Mouse (Mus musculus): Measurements from ENCODE around the gene Vdr. TPM values are rescaled to one million over a fixed set of nuclear protein-coding genes. Genes with fewer than 3 reads are reported as not detected.

Gene Vdr
- total RNA-seq, 2 experiments from 2014 or later = 0.40 to 2.8 TPM

DNA sequence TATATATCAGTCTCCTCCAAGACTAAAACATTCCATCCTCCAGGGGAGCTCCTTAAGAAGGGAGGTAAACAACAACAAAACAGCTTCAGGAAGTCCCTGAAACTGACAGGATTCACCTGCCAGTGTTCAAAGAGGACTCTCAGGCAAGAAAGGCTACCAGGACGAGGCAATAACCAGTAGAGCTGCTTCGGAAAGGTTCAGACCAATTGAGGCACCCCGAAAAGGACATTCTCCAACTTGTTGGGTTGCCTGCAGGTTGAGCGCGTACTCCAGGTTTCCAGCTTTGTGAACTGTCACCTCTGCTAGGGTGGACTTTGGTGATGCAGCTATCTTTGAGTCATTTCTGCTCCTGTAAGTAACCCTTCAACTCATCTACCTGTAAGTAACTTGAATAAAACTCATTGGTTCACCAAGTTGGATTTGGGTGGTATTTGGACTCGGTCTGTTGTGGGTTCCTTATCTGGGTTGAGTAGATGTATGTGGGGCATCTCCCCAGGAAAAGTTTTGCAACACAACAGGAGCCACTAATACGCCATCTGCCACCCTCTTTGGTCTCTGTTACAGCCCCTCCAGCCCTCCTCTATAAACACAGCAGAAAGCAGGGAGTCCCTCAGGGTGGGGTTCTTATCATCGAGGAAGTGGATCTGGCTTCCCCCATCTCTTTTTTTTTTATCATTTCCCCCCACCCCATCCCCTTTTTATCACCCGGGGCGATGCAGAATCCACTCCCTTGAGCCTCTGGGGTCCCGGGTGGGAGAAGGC is 64.1 kb downstream of the Vdr start:
- DNase-seq = no peak

DNA sequence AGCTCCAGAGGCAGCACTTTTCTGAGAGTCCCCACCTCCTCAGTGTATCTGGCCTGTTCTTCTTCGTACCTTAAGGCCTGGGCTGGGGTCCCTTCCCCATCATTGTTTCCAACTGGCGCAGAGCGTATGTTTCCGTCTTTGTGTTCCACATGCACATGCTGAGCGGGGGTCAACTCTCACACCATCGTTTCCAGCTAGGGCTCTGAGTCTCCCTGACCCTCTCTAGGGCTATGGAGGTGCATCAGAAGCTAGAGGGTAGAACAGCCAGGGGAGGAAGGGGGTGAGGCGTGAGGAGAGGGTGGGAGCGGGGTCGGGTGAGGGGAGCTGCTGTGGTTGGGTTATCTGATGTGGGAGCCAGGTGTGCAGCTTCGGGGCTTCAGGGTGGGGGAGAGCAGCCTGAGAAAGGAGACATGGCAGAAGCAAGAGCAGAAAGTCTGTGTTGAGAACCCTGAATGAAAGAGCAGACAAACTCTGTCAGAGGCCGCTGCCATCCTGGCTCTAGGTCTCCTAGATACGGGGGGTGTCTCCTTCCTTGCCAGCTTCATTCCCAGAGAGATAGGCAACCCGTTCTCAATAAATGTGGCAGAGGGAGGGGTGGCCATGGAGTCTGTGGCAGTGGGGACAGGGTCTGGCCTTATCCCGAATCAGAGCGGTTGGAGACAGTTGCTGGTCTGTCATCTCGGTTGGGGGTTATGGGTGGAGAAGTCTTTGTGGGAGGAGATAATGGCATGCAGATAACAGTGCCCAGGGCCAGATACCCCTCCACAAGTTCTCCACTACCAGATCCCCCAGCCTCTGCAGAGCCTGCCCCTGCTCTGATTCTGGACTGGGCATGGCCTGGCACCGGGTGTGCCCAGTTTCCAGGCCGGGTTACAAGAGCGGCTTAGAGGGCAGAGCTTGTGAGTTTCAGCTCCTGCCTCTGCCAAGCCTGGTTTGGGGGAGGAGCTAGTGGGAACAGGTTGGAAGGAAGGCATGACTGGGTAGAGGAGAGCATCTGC is 66.1 kb downstream of the Vdr start, which contains the start of gene Hdac7:
Gene Hdac7 (minus strand): TSS at position 466 of the 998 bp plus-strand sequence.
- no peak for DNase-seq

GRCm38 (mm10) chr15:97843247-97843651 is 67.2 kb downstream of the Vdr start:
- DNase-seq = no peak

GRCm38 (mm10) chr15:97842058-97842457 is 68.4 kb downstream of the Vdr start:
- DNase-seq = no peak

DNA sequence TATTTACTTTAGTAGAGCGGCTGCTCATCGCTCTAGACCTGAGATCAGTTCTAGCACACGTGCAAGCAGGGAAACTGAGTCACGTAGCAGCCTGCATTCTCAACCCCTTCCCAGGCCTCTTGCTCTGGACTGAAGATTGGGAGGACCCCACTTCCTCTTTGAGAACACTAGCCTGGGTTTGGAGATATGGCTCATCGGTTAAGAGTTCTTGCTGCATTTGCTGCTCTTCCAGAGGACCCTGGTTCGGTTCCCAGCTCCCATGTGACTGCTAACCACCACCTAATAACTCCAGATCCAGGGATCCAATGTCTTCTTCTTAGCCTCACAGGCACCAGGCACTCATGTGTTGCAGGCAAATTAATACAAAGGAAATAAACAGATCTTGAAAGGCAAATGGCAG is 69.0 kb downstream of the Vdr start:
- DNase-seq = no peak

- no peak for DNase-seq
Observed at GRCm38 (mm10) chr15:97840781-97841180, 69.6 kb downstream of the Vdr start.

GRCm38 (mm10) chr15:97839991-97840455 is 70.4 kb downstream of the Vdr start:
- peak; percentile 54 for DNase-seq

DNA sequence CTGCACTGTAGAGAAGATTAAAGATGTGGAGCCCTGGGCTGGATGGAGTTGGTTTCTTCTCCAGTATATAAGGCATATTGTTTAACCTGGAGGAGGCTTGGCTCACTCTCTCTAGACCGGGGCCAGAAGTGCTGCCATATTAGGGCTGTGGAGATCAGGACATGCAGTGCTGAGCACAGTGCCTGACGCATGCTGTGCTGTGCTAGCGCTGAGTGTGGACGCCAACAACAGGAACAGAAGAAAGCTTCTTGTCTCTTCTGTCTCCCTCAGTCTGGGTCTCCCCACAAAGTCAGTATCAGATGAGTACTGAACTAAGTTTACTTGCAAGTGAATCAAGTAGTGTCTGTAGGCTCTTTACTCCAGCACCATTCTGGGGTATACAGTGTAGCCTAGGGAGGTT is 71.0 kb downstream of the Vdr start:
- no peak for DNase-seq

GRCm38 (mm10) chr15:97839012-97839411 is 71.4 kb downstream of the Vdr start:
- no peak for DNase-seq

GRCm38 (mm10) chr15:97838395-97838794 is 72.0 kb downstream of the Vdr start:
- no peak for DNase-seq

- no peak for DNase-seq
Observed at GRCm38 (mm10) chr15:97837491-97838061, 72.9 kb downstream of the Vdr start.

GRCm38 (mm10) chr15:97836894-97837247 is 73.6 kb downstream of the Vdr start:
- no peak for DNase-seq

DNA sequence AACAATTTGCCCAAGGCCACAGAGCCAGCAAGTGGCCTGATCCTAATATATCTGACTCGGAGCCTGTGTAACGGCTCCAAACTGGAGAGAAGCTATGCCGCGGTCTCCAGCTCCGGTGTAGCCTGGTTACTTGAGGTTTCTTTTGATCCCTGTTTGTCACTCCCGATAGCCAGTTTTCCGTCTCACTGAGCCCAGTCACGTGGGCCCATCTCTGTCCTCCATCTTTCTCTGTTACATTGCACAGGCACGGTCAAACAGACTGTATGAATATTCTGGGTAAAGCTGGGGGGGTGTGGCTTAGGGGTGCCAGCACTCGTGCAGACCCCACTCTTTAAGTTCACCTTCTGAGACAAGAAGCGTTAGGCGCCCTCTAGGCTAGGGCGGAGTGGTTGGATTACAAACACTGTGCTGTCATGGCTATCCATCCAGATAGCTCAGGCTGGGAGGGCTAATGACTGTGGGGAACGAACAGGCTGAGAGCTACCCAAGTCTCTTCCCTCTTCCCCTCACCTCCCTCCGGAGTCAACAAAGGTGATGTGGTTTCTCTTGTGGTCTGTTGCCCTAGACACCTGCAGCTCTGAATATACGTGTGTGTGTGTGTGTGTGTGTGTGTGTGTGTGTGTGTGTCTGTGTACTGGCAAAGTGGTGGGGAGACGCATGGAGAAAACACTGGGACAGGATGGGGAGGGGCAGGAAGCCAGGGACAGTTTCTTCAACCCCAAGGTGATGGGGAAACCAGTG is 74.1 kb downstream of the Vdr start:
- no peak for DNase-seq

DNA sequence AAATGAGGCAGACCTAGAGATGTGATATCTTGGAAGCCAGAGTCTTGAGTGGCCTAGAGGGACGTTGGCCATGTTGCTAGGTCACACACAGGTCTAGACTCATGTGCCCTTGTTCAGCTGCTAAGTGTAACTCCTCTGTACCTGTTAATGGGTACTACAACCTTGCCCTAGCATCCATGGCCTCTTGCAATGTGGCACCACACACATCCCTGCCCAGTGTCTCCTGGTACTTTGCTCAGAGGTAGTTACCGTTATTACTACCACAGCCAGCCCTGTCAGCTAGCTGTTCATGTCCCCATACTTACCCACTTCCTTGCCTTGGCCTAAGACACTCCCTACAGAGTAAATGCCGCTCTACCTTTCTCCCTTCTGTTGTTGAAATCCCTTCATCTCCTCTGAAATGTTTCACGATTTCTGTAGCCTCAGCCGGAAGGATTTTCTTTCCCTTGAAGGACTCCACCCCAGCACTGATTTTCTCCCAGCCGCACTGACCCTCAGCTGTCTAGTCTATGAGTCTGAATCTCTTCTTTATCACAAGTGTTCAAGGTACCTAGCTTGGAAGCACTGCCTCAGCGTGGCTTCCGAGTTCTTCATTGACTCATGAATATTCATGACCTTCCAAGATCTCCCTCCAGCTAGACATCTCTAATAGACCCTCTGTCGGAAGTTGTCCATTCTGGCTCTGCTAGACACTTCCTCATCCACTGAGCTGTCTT is 77.5 kb downstream of the Vdr start:
- DNase-seq = no peak

DNA sequence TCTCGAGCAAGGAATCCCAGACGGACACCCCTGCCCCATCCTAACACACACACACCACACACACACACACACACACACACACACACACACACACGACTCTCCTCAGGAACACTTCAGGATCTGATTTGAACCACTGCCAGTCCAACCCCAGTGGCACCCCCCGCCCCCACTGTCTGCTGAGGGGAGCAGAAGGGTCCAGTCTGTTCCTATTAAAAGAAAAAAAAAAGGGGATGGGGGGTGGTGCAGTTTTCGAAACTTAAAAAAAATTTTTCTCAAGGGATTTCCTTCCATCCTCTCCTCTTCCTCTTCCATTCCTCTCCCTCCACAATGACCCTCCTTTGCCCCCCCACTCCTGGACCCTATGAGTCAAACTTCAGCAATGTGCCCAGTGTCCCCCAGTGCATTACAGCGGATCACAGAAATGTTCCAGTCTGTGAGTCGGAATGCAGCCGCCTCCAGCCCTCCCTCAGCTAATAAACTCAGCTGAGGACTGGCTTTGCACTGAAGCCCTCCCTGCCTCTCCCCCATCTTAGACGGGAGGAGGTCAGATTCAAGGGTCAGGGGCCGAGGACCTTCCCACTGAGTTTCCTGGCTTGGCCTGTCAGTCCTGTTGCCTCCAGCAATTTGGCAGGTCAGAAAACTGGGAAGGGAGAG is 78.3 kb downstream of the Vdr start:
- no peak for DNase-seq

DNA sequence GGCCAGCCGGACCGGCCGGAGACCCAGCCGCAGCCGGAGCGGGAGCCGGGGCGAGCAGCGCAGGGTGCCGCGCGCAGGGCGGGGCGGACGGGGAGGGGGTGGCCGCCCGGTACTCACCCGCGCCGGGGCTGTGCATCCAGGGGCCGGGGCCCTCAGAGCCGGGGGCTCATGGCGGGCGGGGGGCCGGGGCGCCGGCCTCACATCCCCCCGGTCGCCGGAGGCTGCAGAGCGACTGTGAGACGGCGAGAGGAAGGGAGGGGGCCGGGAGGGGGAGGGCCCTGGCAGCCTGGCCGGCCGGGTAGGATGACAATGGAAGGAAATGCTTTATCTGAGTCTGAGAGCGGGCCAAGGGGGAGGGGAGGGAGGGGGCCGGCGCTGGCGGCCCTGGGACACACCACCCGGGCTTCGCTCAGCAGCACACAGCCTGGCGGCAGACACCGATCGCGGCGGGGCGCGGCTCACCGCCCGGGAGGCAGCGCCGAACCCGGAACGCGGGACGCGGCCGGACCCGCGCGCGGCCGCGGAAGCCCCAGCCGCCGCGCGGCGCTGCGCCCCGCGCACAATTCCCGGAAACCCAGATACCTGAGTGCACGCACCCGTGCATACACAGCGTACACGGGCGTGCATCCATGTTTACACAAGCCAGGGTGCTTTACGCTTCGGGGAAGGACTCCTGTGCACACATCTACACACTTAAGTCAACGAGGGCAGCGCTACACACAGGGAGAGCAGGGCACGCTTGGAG is 79.0 kb downstream of the Vdr start:
- DNase-seq = peak; percentile 67

DNA sequence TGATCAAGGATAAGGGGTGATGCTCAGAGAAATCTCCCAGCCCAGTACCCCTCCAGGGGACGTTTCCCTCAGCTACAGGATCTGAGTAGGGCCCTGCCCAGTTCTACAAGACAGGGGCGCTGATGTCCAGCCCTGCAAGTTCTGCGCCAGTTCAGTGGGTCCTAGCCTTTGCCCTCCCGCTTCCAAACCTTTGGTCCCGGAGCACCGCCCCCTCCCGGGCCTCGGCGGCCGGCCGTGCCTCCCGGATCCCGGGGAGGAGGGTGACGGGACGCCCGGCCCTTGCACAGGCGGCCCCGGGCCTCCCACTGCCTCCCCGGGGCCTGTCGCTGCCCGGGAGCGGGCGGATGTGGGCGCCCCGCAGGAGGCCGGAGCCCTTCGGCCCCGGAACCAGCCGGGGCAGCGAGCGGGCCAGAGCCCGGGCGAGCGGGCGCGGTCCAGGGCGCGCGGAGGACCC is 79.6 kb downstream of the Vdr start:
- peak; percentile 60 for DNase-seq

GRCm38 (mm10) chr15:97830253-97830787 is 80.1 kb downstream of the Vdr start:
- no peak for DNase-seq

DNA sequence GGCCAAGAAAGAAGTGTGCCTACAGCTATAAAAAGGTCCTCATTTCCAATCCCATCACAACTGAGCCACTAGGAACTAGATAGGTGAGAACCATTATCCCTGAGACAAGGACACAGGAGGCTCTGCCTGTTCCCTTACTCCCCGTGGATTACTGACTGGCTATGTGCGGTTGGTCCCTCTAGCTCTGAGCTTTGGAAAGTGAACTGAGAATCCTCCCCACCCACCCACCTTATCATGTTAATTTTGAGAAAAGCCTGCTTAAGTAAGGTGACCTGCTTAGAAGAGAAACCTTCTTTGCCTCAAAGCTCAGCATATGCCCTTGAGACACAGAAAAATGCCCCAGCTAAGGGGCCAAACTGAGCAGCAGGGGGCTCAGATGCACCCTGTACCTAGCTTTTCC is 81.0 kb downstream of the Vdr start:
- no peak for DNase-seq

DNA sequence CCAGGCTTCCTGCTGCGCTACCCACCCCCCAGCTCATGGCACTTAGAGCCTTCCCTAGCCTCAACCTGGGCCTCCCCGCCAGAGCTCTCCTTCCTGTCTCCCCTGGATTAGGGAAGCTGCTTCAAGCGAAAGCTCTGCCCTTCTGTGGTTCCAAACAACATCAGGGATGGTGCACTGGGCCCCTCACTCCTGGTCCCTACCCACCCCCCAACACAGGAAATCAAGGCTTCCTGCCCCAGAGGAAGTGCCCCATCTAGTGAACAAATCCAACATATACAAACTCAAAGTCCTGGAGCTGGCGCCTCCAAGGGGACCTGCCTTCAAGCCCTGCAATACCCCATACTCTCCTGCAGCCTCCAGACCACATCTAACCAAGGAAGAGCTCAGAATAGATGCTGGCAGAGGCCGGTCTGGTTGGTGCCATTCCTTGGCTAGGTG is 81.5 kb downstream of the Vdr start:
- DNase-seq = no peak
